Mouse (Mus musculus) heart, embryonic 13.5 days (tissue): ENCODE measurements around the gene Creg1. TPM values are rescaled to one million over a fixed set of nuclear protein-coding genes. Genes with fewer than 3 reads are reported as not detected.

ENCODE experiments used
- ATAC-seq: fragments of 200-750 bp; cut with Nextera tagmentation; 2 replicates; pipeline ENCODE4 v1.8.0; 2017; ENCODE audit warnings: moderate TSS enrichment; ENCODE audit not compliant: insufficient number of reproducible peaks, low FRiP score, low TSS enrichment; ENCODE audit errors: extremely low read depth
- H3K27ac ChIP-seq: fragments of 300-500 bp; sonication (generic); replicated peaks from 2 replicates; pipeline ENCODE4 v1.5.1; 2015; ENCODE audit warnings: moderate library complexity, mild to moderate bottlenecking, inconsistent platforms
- H3K27me3 ChIP-seq: fragments of 300-500 bp; sonication (generic); replicated peaks from 2 replicates; pipeline ENCODE4 v1.6.1; 2015; ENCODE audit warnings: mild to moderate bottlenecking, inconsistent platforms
- H3K36me3 ChIP-seq: fragments of 300-500 bp; sonication (generic); 2 replicates; pipeline ENCODE4 v1.6.1; 2015; ENCODE audit warnings: mild to moderate bottlenecking, inconsistent platforms
- H3K4me1 ChIP-seq: fragments of 300-500 bp; sonication (generic); 2 replicates; pipeline ENCODE4 v1.6.1; 2015; ENCODE audit warnings: inconsistent platforms
- H3K4me2 ChIP-seq: fragments of 300-500 bp; sonication (generic); 2 replicates; pipeline ENCODE4 v1.6.1; 2015; ENCODE audit warnings: inconsistent platforms, mild to moderate bottlenecking, moderate library complexity
- H3K4me3 ChIP-seq: fragments of 300-500 bp; sonication (generic); 2 replicates; pipeline ENCODE4 v1.5.1; 2015; ENCODE audit warnings: moderate library complexity, mild to moderate bottlenecking, inconsistent platforms
- H3K9ac ChIP-seq: fragments of 300-500 bp; sonication (generic); 2 replicates; pipeline ENCODE4 v1.6.1; 2015; ENCODE audit warnings: inconsistent platforms, mild to moderate bottlenecking, moderate library complexity
- H3K9me3 ChIP-seq: fragments of 300-500 bp; sonication (generic); 2 replicates; pipeline ENCODE4 v1.6.1; 2016; ENCODE audit warnings: inconsistent platforms
- WGBS: fragments of 180-500 bp; shearing (Covaris S2); methylation state at CpG from one replicate; pipeline ENCODE4 v1.1.7; 2015; ENCODE audit warnings: mixed read lengths; 5-methylcytosine and 5-hydroxymethylcytosine counted together
- polyA plus RNA-seq: library from polyadenylated mRNA; unstranded; fragments of >200 nt; fragmentation: Nextera tagmentation; extraction: Ambion mirVana; gene quantifications from 2 replicates; pipeline ENCODE4 v1.2.1, GENCODE M21; 2015

Creg1 gene
- polyA plus RNA-seq, 1 experiment from 2014 or later, result 110 TPM

DNA sequence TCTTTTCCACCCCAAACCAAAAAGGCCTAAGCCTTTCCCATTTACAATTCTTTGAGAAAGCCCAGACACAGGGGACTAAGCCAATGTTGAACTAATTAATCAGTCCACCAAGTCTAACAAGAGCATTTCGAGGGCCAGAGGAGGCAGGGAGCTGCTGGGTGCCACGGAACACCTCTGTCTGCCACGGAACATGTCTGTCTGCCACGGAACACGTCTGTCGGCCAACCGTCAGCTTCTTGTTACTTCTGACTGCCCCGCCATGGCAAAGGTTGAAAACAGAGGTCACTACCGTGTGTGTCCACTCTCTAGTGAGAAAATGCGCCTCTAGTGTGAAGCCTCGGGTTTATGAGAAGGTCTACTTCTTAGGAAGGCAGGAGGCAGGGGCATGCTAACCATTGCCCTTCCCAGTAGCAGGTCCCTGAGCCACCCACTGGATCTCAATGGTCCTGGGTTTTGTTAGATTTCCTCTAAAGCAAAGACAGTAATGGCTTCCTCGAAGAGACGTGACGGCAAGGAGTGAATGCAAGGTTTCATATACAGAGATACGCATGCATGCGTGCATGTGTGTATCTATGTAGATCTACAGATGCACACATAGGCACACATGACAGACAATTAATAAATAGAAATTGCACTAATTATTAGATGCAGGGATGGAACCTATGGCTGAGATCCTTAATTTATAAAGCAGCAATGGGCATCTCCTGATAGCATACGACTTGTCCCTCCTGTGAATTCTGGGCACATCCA lies 27.1 kb downstream of the Creg1 start:
- Histone ChIP-seq H3K4me2 (no peak overlapping the region), H3K9me3 (no peaks in the 10 kb centered on the region), H3K27ac (no peak overlapping the region), H3K9ac (no peak overlapping the region), H3K27me3 (no peaks in the 10 kb centered on the region), H3K4me3 (no peak overlapping the region), H3K36me3 (no peaks in the 10 kb centered on the region), H3K4me1 (no peaks in the 10 kb centered on the region)
- no peak for ATAC-seq
- WGBS, result 89% methylated on average over 17 of the region's 17 CpGs

DNA sequence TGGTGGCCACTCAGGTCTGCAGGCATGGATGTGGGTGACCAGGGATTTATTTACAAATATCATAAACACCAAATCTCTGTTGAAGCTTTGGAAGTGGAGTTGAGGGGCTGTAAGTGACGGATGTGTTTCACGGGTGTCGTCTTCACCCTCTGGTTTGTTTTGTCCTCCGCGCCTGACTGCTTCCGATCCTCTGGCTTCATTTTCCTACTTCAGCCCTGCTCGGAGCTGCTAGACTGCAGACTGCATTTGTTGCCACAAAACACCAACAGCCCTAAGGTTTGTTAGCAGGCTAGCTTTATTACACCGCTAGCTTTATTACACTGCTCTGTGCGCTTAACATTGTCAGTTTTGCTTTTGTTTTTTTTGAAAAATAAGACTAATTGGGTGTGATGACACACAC lies 27.9 kb downstream of the Creg1 start:
- Histone ChIP-seq H3K4me3 (no peak overlapping the region), H3K9ac (no peak overlapping the region), H3K27ac (no peak overlapping the region), H3K36me3 (no peaks in the 10 kb centered on the region), H3K4me1 (no peaks in the 10 kb centered on the region), H3K4me2 (no peak overlapping the region), H3K27me3 (no peaks in the 10 kb centered on the region), H3K9me3 (no peaks in the 10 kb centered on the region)
- 84% methylated on average over 9 of the region's 9 CpGs for WGBS
- no peak for ATAC-seq

DNA sequence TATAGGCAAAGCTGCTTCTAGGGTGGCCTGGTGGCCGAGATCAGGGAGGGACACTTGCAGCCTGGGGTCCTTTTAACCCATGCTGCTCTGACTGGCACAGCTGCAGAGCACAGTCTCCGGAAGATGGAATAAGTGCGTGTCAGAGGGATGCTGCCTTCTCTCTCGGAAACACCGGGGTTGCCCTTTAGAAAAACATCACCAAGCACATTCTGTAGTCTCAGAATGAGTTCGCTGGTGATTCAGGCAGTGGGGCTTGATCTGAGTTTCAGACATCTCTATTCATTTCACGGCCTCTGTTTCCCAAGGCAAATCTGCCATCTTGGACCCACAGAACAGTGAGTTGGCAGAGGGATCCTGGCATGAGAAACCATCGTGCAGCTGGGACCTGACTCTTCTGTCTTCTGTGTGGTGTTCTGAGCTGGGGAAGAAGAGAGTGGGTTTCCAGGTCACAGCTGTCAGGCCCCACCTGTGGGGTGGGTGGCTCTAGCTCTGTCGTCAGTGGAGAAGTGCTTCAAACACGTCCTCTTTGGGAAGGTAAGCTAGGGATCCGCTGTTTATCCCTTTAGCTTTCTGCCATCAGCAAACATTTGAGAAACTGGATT lies 38.3 kb downstream of the Creg1 start:
- ATAC-seq, result no peak
- H3K4me3 ChIP-seq, result no peak overlapping the region
- H3K27me3 ChIP-seq, result 0 out of 2 replicates have a peak, but pooled peaks cover 3% of the 10 kb centered on the region
- no peaks in the 10 kb centered on the region for H3K9me3 ChIP-seq
- H3K4me2 ChIP-seq, result no peak overlapping the region
- no peak overlapping the region for H3K9ac ChIP-seq
- no peak overlapping the region for H3K27ac ChIP-seq
- H3K36me3 ChIP-seq, result no peaks in the 10 kb centered on the region
- WGBS, result 77% methylated on average over 11 of the region's 11 CpGs
- H3K4me1 ChIP-seq, result no peaks in the 10 kb centered on the region

DNA sequence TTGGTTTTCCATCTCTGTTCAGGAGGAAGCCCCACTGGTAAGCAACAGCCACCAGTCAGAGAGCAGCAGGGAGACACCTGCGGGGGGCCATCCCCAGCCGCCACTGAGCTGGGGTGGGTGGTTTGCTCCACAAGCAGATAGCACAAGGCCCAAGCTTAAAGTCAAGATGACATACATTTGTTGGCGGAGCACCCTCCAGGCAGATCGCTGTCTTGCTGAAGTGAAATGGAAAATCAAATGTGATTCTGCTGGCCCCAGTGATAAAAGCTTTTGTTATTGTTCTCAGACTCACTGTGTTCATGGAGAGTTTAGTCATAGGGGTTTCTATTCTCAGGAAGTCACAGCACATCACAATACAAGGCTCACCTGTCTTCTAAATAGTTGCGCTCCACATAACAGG lies 39.6 kb downstream of the Creg1 start:
- Histone ChIP-seq H3K36me3 (no peaks in the 10 kb centered on the region), H3K9ac (no peak overlapping the region), H3K4me2 (no peak overlapping the region), H3K4me1 (no peaks in the 10 kb centered on the region), H3K27me3 (peaks cover 7% of the 10 kb centered on the region), H3K27ac (no peak overlapping the region), H3K4me3 (no peak overlapping the region), H3K9me3 (no peaks in the 10 kb centered on the region)
- ATAC-seq, result no peak
- WGBS, result 79% methylated on average over 5 of the region's 5 CpGs

DNA sequence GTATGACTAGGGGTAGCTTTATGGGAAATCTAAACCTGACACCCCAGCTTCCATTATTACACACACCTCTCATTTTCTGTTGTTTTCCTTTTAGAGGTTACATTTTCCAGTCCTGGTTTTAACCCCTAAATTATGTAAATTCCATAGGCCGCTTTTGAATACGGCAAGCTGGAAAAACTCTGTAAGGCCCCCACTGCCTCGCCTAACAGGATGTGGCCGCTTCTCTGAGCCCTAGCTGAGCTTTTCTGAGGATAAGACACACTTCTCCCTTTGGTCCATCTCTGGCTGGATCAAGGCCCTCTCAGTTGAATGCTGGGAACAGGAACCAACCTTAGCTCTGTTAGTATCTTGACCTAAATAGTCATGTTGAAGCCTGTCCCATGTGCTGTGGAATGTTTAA lies 40.6 kb downstream of the Creg1 start:
- Histone ChIP-seq H3K36me3 (no peaks in the 10 kb centered on the region), H3K27ac (no peak overlapping the region), H3K4me1 (no peaks in the 10 kb centered on the region), H3K4me2 (no peak overlapping the region), H3K9ac (no peak overlapping the region), H3K9me3 (no peaks in the 10 kb centered on the region), H3K27me3 (peaks cover 7% of the 10 kb centered on the region), H3K4me3 (no peak overlapping the region)
- WGBS, result 80% methylated on average over 4 of the region's 4 CpGs
- ATAC-seq, result no peak

DNA sequence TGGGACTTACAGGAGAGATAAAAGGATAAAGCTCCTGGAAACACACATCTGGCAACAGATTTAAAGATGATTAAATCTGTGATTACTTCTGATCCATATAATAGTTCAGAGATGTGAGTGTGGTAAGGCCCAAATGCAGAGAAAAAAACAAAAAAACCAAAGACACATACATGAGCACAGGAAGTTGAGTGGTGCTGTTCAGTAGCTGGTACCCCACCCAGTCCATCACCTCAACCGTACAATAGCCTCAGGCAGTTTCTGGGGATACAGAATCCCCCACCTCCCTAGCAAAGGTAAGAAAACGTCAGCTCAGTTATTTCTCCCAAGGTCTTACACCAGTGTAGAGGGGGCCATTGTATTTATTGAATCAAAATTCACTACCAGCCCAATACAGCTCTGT lies 47.1 kb downstream of the Creg1 start:
- 65% methylated on average over 2 of the region's 2 CpGs for WGBS
- Histone ChIP-seq H3K4me3 (no peak overlapping the region), H3K27ac (no peak overlapping the region), H3K36me3 (no peaks in the 10 kb centered on the region), H3K9ac (no peak overlapping the region), H3K9me3 (no peaks in the 10 kb centered on the region), H3K4me1 (peaks cover 16% of the 10 kb centered on the region), H3K4me2 (no peak overlapping the region), H3K27me3 (peaks cover 30% of the 10 kb centered on the region)
- no peak for ATAC-seq

DNA sequence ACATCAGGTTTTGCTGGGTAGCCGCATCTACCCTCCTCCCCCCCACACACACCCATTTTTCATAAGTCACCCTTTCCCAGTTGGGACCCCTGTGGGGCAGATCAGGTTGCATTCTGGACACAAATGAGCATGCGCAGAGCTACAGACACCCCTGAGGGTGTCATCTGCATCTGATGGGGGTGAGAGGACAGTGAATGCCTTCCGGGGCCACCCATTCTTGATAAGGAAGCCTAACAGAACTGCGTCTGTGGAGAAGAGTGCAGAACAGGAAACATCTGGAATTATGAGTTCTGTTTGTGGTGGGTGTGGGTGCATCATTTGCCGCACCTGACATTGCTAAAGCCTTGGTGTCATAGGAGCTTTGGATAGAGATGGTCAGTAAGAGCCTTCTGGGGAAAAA lies 47.6 kb downstream of the Creg1 start:
- WGBS, result 65% methylated on average over 5 of the region's 5 CpGs
- Histone ChIP-seq H3K4me3 (no peak overlapping the region), H3K4me1 (peaks cover 16% of the 10 kb centered on the region), H3K36me3 (no peaks in the 10 kb centered on the region), H3K27ac (no peak overlapping the region), H3K4me2 (no peak overlapping the region), H3K9ac (no peak overlapping the region), H3K9me3 (no peaks in the 10 kb centered on the region), H3K27me3 (peaks cover 32% of the 10 kb centered on the region)
- no peak for ATAC-seq

DNA sequence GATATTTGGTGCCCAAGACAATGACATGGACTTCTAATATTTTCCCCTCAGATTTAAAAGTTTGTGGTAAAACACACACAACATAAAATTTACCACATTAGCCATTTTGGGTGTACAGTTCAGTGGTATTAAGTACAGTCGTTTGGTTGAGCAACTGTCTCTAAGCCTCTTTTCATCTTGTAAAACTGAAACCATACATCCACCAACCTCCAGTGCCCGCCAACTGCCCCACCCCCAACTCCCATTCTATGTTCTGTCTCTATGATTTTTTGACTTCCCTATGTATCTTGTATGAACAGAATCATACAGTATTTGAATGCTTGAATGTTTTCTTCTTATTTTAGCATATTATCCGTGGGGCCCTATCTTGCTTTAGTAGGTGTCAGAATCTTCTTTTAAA lies 49.2 kb downstream of the Creg1 start:
- Histone ChIP-seq H3K4me1 (peaks cover 26% of the 10 kb centered on the region), H3K9me3 (no peaks in the 10 kb centered on the region), H3K4me3 (no peak overlapping the region), H3K36me3 (no peaks in the 10 kb centered on the region), H3K4me2 (no peak overlapping the region), H3K27me3 (peaks cover 41% of the 10 kb centered on the region), H3K9ac (no peak overlapping the region), H3K27ac (no peak overlapping the region)
- WGBS, result 74% methylated on average over 3 of the region's 3 CpGs
- ATAC-seq, result no peak

DNA sequence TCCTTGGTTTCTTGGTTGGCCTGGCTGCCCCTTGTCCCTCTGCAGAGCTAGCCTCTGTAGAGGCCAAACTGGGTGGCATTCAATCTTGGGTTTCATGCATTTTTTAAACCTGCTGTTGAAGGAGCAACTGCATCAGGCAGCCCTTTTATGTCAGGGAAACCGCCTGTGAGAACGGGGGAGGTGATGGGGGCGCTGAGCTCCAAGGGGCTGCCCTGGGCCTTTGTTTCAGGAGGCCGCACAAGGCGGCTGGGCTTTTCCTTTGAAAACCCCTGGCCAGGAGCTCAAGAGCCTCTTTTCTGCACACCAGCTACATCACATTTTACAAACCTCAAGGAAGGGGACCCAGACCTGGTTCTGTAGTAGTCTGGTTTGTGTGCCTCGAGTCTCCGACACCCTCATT lies 50.6 kb downstream of the Creg1 start:
- peak overlapping the region; percentile 49 for H3K4me2 ChIP-seq
- H3K9me3 ChIP-seq, result no peaks in the 10 kb centered on the region
- peaks cover 40% of the 10 kb centered on the region for H3K4me1 ChIP-seq
- H3K9ac ChIP-seq, result 0 out of 2 replicates have a peak overlapping the region, but pooled peaks have one; percentile 28
- H3K27ac ChIP-seq, result 0 out of 2 replicates have a peak overlapping the region, but pooled peaks have one; percentile 29
- peaks cover 42% of the 10 kb centered on the region for H3K27me3 ChIP-seq
- H3K36me3 ChIP-seq, result no peaks in the 10 kb centered on the region
- ATAC-seq, result no peak
- WGBS, result 38% methylated on average over 7 of the region's 7 CpGs
- H3K4me3 ChIP-seq, result no peak overlapping the region

DNA sequence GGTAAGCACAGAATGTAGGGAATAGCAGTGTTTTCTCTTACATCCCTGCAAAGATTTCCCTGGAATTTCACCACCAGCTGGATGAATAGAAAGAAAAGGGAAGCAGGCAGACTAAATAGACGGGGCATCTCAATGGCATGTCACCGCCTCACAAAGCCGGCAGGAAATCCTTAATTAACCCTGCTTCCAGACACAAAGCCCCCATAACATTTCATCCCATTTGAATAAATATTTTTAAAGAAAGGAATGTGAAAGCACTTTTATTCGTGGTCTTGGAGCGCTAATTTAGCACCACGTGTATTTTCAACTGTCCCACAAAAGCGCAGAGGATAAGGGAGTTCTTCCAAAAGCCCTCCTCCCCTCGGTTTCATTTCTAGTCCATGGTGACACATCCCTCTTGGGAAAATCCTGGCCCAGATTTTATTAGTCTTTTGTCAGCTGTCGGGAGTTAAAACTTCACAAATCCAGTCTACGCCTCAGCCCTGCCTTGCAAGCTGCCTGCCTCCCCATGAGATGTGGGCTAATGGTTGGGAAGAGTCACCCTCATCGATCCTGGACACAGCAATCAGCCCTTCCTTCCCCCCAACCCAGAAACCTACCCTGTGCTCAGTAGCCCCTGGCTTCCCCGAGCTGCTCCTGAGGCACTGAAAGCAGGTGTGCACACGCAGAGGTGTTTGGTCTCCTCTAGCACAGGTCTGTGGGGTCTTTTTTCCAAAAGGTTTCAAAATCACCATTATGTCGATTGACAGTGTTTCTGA lies 51.2 kb downstream of the Creg1 start:
- 50% methylated on average over 14 of the region's 14 CpGs for WGBS
- H3K9ac ChIP-seq, result 0 out of 2 replicates have a peak overlapping the region, but pooled peaks have one; percentile 28

DNA sequence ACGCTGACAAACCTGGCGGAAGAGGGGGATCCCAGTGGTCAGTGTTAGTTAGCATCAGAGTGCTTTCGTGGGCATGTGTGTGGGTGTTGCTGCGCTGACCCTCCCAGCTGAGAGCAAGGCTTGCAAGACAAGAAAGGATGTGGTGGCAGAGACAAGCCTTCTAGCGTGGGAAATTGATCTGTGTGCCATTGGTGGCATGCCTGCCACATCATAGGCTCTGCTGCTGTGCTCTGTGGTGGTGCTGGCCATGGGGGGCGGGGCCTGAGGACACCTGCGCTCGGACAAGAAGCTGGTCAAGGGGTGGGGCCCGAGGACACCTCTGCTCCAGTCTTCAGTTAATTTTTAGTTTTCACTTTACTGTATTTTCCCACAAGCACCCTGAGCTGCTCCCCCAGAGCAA lies 52.8 kb downstream of the Creg1 start:
- Histone ChIP-seq H3K4me2 (no peak overlapping the region), H3K4me3 (no peak overlapping the region), H3K27ac (no peak overlapping the region), H3K36me3 (no peaks in the 10 kb centered on the region), H3K4me1 (peaks cover 45% of the 10 kb centered on the region), H3K9ac (no peak overlapping the region), H3K9me3 (no peaks in the 10 kb centered on the region), H3K27me3 (peaks cover 46% of the 10 kb centered on the region)
- WGBS, result 79% methylated on average over 9 of the region's 9 CpGs
- no peak for ATAC-seq

More for the DNA sequence above, 51.2 kb downstream of the Creg1 start:
- no peak overlapping the region for H3K27ac ChIP-seq
- no peaks in the 10 kb centered on the region for H3K36me3 ChIP-seq
- no peaks in the 10 kb centered on the region for H3K9me3 ChIP-seq
- peaks cover 42% of the 10 kb centered on the region for H3K27me3 ChIP-seq
- ATAC-seq, result no peak
- H3K4me1 ChIP-seq, result peaks cover 45% of the 10 kb centered on the region
- H3K4me2 ChIP-seq, result peak overlapping the region; percentile 49
- H3K4me3 ChIP-seq, result no peak overlapping the region
